Mouse (Mus musculus): ENCODE results near the gene Tjp1.

Gene Tjp1

GRCm38 (mm10) chr7:65357538-65357937, 170.0 kb downstream of the Tjp1 start:
- DNase-seq (ENCODE audit: low spot score in 2 of 2): no peak

- no peak for DNase-seq (ENCODE audit: low spot score in 2 of 2)
Observed at GRCm38 (mm10) chr7:65356204-65356603, 171.4 kb downstream of the Tjp1 start.

GRCm38 (mm10) chr7:65354908-65355307, 172.7 kb downstream of the Tjp1 start:
- DNase-seq (ENCODE audit: low spot score in 2 of 2): no peak

GRCm38 (mm10) chr7:65350348-65351079, 177.1 kb downstream of the Tjp1 start:
- no peak for DNase-seq (ENCODE audit: low spot score in 2 of 2)

- no peak for DNase-seq (ENCODE audit: low spot score in 2 of 2)
Observed at GRCm38 (mm10) chr7:65348540-65348939, 179.0 kb downstream of the Tjp1 start.

GRCm38 (mm10) chr7:65345314-65345713, 182.3 kb downstream of the Tjp1 start:
- no peak for DNase-seq (ENCODE audit: low spot score in 2 of 2)

GRCm38 (mm10) chr7:65337581-65338270, 189.9 kb downstream of the Tjp1 start:
- no peak for DNase-seq (ENCODE audit: low spot score in 2 of 2)

- DNase-seq (ENCODE audit: low spot score in 2 of 2): no peak
Observed at GRCm38 (mm10) chr7:65333081-65333760, 194.4 kb downstream of the Tjp1 start.

GRCm38 (mm10) chr7:65319047-65319725, 208.4 kb downstream of the Tjp1 start:
- peak; percentile 39 to 70 for DNase-seq (ENCODE audit: low spot score in 2 of 2)

GRCm38 (mm10) chr7:65317418-65317817, 210.2 kb downstream of the Tjp1 start:
- DNase-seq (ENCODE audit: low spot score in 2 of 2): peak; percentile 31 to 69

GRCm38 (mm10) chr7:65315182-65315581, 212.4 kb downstream of the Tjp1 start:
- no peak for DNase-seq (ENCODE audit: low spot score in 2 of 2)

GRCm38 (mm10) chr7:65296675-65297589, 230.6 kb downstream of the Tjp1 start:
- no peak for DNase-seq (ENCODE audit: low spot score in 2 of 2)

GRCm38 (mm10) chr7:65282886-65283285, 244.7 kb downstream of the Tjp1 start:
- no peak for DNase-seq (ENCODE audit: low spot score in 2 of 2)

- DNase-seq (ENCODE audit: low spot score in 2 of 2): no peak
Observed at GRCm38 (mm10) chr7:65281960-65282359, 245.6 kb downstream of the Tjp1 start.

GRCm38 (mm10) chr7:65280944-65281912, 246.4 kb downstream of the Tjp1 start:
- DNase-seq (ENCODE audit: low spot score in 2 of 2): no peak

GRCm38 (mm10) chr7:65279277-65279676, 248.3 kb downstream of the Tjp1 start:
- no peak for DNase-seq (ENCODE audit: low spot score in 2 of 2)

- DNase-seq (ENCODE audit: low spot score in 2 of 2): no peak
Observed at GRCm38 (mm10) chr7:65275761-65276160, 251.8 kb downstream of the Tjp1 start.

- no peak for DNase-seq (ENCODE audit: low spot score in 2 of 2)
Observed at GRCm38 (mm10) chr7:65274216-65274615, 253.4 kb downstream of the Tjp1 start.

- no peak for DNase-seq (ENCODE audit: low spot score in 2 of 2)
Observed at GRCm38 (mm10) chr7:65249656-65250055, 277.9 kb downstream of the Tjp1 start.
